Mouse (Mus musculus) lung, embryonic 15.5 days (tissue): ENCODE measurements around the gene Cdh4. TPM values are rescaled to one million over a fixed set of nuclear protein-coding genes. Genes with fewer than 3 reads are reported as not detected.

Experiments
- ATAC-seq: fragments of 200-750 bp; cut with Nextera tagmentation; 2 replicates; pipeline ENCODE4 v1.8.0; 2017; ENCODE audit warnings: moderate number of reproducible peaks, borderline replicate concordance; ENCODE audit not compliant: low FRiP score, low TSS enrichment; ENCODE audit errors: extremely low read depth
- H3K27ac ChIP-seq: fragments of 300-500 bp; sonication (generic); 2 replicates; pipeline ENCODE4 v1.5.1; 2015; ENCODE audit warnings: moderate library complexity, mild to moderate bottlenecking, inconsistent platforms
- H3K27me3 ChIP-seq: fragments of 300-500 bp; sonication (generic); 2 replicates; pipeline ENCODE4 v1.6.1; 2015; ENCODE audit warnings: inconsistent platforms
- H3K36me3 ChIP-seq: fragments of 300-500 bp; sonication (generic); 2 replicates; pipeline ENCODE4 v1.6.1; 2015; ENCODE audit warnings: inconsistent platforms
- H3K4me1 ChIP-seq: fragments of 300-500 bp; sonication (generic); 2 replicates; pipeline ENCODE4 v1.6.1; 2015; ENCODE audit warnings: inconsistent platforms
- H3K4me2 ChIP-seq: fragments of 300-500 bp; sonication (generic); 2 replicates; pipeline ENCODE4 v1.6.1; 2015; ENCODE audit warnings: inconsistent platforms, mild to moderate bottlenecking, moderate library complexity
- H3K4me3 ChIP-seq: fragments of 300-500 bp; sonication (generic); 2 replicates; pipeline ENCODE4 v1.5.1; 2015; ENCODE audit warnings: mild to moderate bottlenecking, inconsistent platforms
- H3K9ac ChIP-seq: fragments of 300-500 bp; sonication (generic); 2 replicates; pipeline ENCODE4 v1.6.1; 2015; ENCODE audit warnings: inconsistent platforms
- H3K9me3 ChIP-seq: fragments of 300-500 bp; sonication (generic); 2 replicates; pipeline ENCODE4 v1.6.1; 2016; ENCODE audit warnings: inconsistent platforms
- WGBS: fragments of 180-500 bp; shearing (Covaris S2); methylation state at CpG from one replicate; pipeline ENCODE4 v1.1.7; 2015; 5-methylcytosine and 5-hydroxymethylcytosine counted together
- polyA plus RNA-seq: library from polyadenylated mRNA; unstranded; fragments of >200 nt; fragmentation: Nextera tagmentation; extraction: Ambion mirVana; gene quantifications from 2 replicates; pipeline ENCODE4 v1.2.1, GENCODE M21; 2015

Gene Cdh4
- polyA plus RNA-seq, 1 experiment from 2014 or later: 7.3 TPM

DNA sequence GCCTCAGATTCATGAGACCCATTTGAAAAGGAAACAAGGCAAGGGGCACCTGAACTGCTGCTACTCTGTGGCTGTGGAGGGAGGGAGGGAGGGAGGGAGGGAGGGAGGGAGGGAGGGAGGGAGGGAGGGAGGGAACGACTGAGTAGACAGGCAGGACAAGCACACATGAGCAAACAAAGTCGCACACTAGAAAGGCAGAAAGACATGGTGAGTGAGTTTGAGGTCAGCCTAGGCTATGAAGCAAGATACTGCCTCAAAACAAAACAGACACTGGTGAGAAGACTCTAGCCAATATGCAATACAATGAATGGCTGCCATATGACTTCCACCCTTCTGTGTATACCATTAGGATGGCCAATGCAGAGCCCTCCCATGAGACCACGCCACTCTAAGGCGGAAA, 502.8 kb downstream of the Cdh4 start:
- Histone ChIP-seq H3K9me3 (no peaks in the 10 kb centered on the region), H3K4me1 (peaks cover 28% of the 10 kb centered on the region), H3K27ac (no peak overlapping the region), H3K4me3 (no peak overlapping the region), H3K27me3 (no peaks in the 10 kb centered on the region), H3K4me2 (no peak overlapping the region), H3K9ac (no peak overlapping the region), H3K36me3 (no peaks in the 10 kb centered on the region)
- no peak for ATAC-seq
- WGBS: 42% methylated on average over 4 of the region's 4 CpGs

DNA sequence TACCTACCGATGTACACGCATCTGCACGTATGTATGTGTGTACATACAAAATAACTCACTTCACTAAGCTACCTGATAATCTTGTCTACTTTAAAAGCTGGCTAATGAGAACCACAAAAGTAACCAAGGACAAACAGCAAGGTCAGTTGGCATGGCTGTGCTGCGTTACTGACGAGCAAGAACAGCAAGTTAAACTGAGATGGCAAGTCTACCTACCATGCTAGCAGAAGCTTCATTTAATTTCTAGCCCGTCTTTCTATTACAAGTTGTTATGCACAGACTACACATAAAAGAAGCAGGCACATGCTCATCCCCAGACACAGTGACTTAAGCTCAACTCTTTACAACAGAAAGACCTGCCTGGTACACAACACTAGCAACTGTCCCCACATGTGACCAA, 504.3 kb downstream of the Cdh4 start:
- Histone ChIP-seq H3K4me3 (no peak overlapping the region), H3K9ac (no peak overlapping the region), H3K4me1 (peaks cover 31% of the 10 kb centered on the region), H3K36me3 (no peaks in the 10 kb centered on the region), H3K9me3 (no peaks in the 10 kb centered on the region), H3K4me2 (no peak overlapping the region), H3K27me3 (no peaks in the 10 kb centered on the region), H3K27ac (no peak overlapping the region)
- ATAC-seq: no peak
- WGBS: 88% methylated on average over 6 of the region's 6 CpGs

DNA sequence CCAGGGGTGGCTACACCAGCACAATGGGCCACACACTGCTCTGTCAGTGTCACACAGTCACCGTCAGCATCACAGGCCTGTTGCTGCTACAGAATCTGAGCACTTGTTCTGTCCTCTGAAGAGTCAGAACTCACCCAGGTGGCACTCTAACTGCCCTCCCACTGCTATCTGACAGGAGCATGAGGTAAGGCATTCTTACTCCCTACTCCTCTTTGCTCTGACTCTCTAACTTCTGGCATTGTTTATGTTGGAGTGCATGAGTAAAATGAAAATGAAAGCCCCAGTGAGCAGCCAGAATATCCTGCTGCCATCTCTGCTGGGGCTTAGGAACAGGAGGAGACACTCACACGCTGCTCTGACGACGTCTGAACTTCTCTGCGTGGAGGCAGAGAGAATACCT, 505.4 kb downstream of the Cdh4 start:
- Histone ChIP-seq H3K27ac (no peak overlapping the region), H3K4me2 (no peak overlapping the region), H3K9ac (no peak overlapping the region), H3K4me1 (peaks cover 37% of the 10 kb centered on the region), H3K27me3 (no peaks in the 10 kb centered on the region), H3K36me3 (no peaks in the 10 kb centered on the region), H3K9me3 (no peaks in the 10 kb centered on the region), H3K4me3 (no peak overlapping the region)
- WGBS: 43% methylated on average over 5 of the region's 5 CpGs
- ATAC-seq: no peak

DNA sequence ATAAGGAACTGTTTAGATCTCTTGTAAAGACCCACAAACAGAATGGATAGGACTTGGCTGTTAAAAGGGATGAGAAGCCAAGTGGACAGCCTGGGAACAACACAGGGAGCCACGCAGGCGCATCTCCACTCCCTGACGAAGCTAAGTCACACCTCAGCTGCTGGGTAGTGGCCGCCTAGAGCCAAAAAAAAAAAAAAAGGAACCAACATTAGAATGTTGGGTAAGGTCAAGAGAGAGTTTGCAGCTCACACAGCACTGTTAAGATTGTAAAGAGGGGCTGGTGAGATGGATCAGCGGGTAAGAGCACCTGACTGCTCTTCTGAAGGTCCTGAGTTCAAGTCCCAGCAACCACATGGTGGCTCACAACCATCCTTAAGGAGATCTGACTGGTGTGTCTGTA, 506.6 kb downstream of the Cdh4 start:
- H3K4me3 ChIP-seq: no peak overlapping the region
- H3K36me3 ChIP-seq: no peaks in the 10 kb centered on the region
- no peaks in the 10 kb centered on the region for H3K27me3 ChIP-seq
- H3K4me1 ChIP-seq: peaks cover 40% of the 10 kb centered on the region
- H3K4me2 ChIP-seq: no peak overlapping the region
- ATAC-seq: no peak
- no peak overlapping the region for H3K9ac ChIP-seq
- no peaks in the 10 kb centered on the region for H3K9me3 ChIP-seq
- no peak overlapping the region for H3K27ac ChIP-seq
- WGBS: 84% methylated on average over 5 of the region's 5 CpGs
